Mouse (Mus musculus): ENCODE results near the gene Gspt1. TPM values are rescaled to one million over a fixed set of nuclear protein-coding genes. Genes with fewer than 3 reads are reported as not detected.
A peak's percentile ranks its signal among the peaks of the same experiment; 100 is the strongest.
"Not testable (repeated sequence)": the region's sequence is repeated elsewhere in the genome, so short reads cannot be mapped to it uniquely, and the experiment has no call there.

The Gspt1 gene
- total RNA-seq (2014; rRNA removed) (70.2 and 74.7 TPM in 2 replicates), polyA plus RNA-seq (2015; fragmentation: Nextera tagmentation; extraction: Ambion mirVana) (37.8 and 46.9 TPM in 2 replicates)

DNA sequence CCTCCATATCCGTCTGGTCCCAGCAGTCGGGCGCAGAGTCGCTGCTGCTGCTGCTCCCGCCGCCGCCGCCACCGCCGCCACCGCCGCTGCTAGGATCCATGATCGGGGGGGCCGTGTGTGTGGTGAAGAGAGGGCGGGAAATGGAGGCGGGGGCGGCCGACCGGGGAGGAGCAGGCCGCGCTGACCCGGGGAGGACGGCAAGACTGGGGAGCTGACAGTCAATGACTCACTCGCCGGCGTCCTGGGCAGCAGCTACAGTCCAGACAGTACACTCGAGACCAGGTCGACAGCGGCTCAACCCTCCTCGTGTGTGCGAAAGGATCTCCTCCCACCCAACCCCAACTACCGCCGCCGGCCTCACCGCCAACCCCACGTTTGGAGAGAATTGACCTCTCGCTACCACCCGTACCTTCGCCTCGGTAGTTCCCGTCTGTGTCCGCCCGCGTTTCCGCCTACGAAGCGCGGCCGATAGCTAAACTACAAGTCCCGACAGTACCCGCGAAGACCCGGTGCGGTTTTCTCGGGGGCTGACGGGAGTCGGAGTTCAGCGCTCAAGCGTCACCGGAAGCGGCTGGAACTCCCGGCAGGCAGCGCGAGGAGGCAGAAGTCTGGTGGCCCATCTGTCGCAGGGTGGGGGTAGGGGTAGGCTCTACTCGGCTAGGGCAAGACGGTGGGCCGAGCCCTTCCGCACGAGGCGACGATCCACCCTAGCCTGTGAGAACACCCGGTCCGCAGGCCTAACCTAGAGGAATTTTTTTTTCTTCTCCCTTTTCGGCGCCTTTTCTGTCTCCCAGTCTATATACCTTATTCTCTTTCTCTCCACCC is at the start of gene Gspt1:
Gene Gspt1 (minus strand): TSS at position 428 of the 825 bp plus-strand sequence.
- peak within 1 kb of the TSS; percentile 91 for H3K4me2 ChIP-seq (ENCODE audit: low read depth)
- peak; percentile 24; the same call in 1 of the 2 replicates for TF ChIP-seq CTCF (IDR thresholded peaks at IDR 0.05; ENCODE audit: low read depth)
- peaks cover 12% of the 10 kb centered on the region; the same call in 1 of the 2 replicates for H3K4me1 ChIP-seq (ENCODE audit: insufficient read depth)
- H3K9ac ChIP-seq: peak within 1 kb of the TSS; percentile 79
- H3K4me3 ChIP-seq (ENCODE audit: low read depth, low read length): peak within 1 kb of the TSS; percentile 92
- no peaks in the 10 kb centered on the region for H3K27me3 ChIP-seq (ENCODE audit: insufficient read depth, low read length)
- peak; percentile 98 for ATAC-seq
- no peaks in the 10 kb centered on the region for H3K36me3 ChIP-seq (ENCODE audit: insufficient read depth)
- WGBS: under 1% methylated on average over 74 of the region's 76 CpGs
- peak within 1 kb of the TSS; percentile 94 for H3K27ac ChIP-seq (ENCODE audit: low read depth, low read length)
- peak; percentile 99 for DNase-seq
- H3K9me3 ChIP-seq (ENCODE audit: low read length): no peaks in the 10 kb centered on the region

- no peaks in the 10 kb centered on the region for H3K27me3 ChIP-seq (ENCODE audit: insufficient read depth, low read length)
- H3K9me3 ChIP-seq (ENCODE audit: low read length): no peaks in the 10 kb centered on the region
- TF ChIP-seq CTCF (IDR thresholded peaks at IDR 0.05; ENCODE audit: low read depth): no peak
- H3K4me3 ChIP-seq (ENCODE audit: low read depth, low read length): no peak overlapping the region
- H3K27ac ChIP-seq (ENCODE audit: low read depth, low read length): no peak overlapping the region
- H3K4me1 ChIP-seq (ENCODE audit: insufficient read depth): no peaks in the 10 kb centered on the region
- H3K36me3 ChIP-seq (ENCODE audit: insufficient read depth): no peaks in the 10 kb centered on the region
- H3K9ac ChIP-seq: no peak overlapping the region
- no peak for ATAC-seq
- H3K4me2 ChIP-seq (ENCODE audit: low read depth): no peak overlapping the region
- no peak for DNase-seq
Observed at GRCm38 (mm10) chr16:11303741-11304140, 49.6 kb upstream of the Gspt1 start.

DNA sequence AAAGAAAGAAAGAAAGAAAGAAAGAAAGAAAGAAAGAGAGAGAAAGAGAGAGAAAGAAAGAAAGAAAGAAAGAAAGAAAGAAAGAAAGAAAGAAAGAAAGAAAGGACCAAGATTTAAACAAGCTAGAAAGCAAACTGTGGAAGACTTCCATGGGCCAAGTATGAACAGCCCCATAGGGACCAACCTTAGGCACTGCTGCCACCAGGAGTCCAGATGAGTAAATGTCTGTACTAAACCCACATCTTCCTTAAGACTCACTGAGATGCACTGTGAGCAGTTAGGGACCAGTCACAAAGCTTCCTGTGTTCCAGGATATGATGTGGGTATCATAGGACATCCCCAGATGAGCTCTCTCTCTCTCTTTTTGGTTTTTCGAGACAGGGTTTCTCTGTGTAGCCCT is 43.6 kb upstream of the Gspt1 start:
- H3K27ac ChIP-seq (ENCODE audit: low read depth, low read length); H3K36me3 ChIP-seq (ENCODE audit: insufficient read depth); H3K9ac ChIP-seq; H3K4me2 ChIP-seq (ENCODE audit: low read depth); H3K9me3 ChIP-seq (ENCODE audit: low read length); H3K4me1 ChIP-seq (ENCODE audit: insufficient read depth); DNase-seq; H3K27me3 ChIP-seq (ENCODE audit: insufficient read depth, low read length); H3K4me3 ChIP-seq (ENCODE audit: low read depth, low read length); ATAC-seq: not testable (repeated sequence)
- peak; percentile 28; the same call in 1 of the 2 replicates for TF ChIP-seq CTCF (IDR thresholded peaks at IDR 0.05; ENCODE audit: low read depth)
- WGBS: 75% methylated on average over 1 of the region's 1 CpGs

DNA sequence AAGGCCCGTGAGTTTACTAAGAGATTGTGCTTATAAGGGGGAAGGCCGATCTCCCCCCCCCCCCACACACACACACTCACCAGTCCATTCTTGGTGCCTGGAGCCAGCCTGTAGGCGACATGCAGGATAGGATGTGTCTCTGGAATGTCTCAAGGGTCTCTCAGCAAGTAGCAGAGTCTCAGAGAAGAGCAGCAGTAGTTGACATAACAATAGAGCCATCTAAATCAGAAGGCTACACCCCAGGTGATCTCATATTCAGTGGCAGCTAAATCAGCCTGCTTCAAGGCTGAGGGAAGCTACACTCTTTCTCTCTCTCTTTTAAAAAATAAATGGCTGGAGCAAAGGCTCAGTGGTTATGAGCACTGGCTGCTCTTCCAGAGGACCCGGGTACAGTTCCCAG is 41.5 kb upstream of the Gspt1 start:
- not testable (repeated sequence) for ATAC-seq; H3K27me3 ChIP-seq (ENCODE audit: insufficient read depth, low read length); H3K36me3 ChIP-seq (ENCODE audit: insufficient read depth); H3K27ac ChIP-seq (ENCODE audit: low read depth, low read length); H3K4me1 ChIP-seq (ENCODE audit: insufficient read depth); DNase-seq; H3K4me3 ChIP-seq (ENCODE audit: low read depth, low read length); H3K9me3 ChIP-seq (ENCODE audit: low read length); H3K4me2 ChIP-seq (ENCODE audit: low read depth); H3K9ac ChIP-seq
- 75% methylated on average over 4 of the region's 4 CpGs for WGBS

DNA sequence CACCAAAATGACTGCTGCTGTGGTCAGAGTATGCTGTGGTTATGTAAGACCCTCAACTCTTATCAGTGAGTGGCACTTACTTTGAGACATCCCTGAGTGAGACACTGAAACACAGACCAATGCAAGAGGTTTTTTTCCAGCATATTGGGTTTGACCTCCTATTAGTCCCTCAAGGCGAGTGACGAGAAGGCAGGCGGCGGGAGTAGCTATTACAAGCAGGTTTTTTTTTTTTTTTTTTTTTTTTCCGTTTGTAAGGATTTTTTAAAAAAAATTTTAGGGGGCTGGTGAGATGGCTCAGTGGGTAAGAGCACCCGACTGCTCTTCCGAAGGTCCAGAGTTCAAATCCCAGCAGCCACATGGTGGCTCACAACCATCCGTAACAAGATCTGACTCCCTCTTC is 34.7 kb upstream of the Gspt1 start:
- not testable (repeated sequence) for ATAC-seq, DNase-seq
- WGBS: 93% methylated on average over 7 of the region's 8 CpGs

DNA sequence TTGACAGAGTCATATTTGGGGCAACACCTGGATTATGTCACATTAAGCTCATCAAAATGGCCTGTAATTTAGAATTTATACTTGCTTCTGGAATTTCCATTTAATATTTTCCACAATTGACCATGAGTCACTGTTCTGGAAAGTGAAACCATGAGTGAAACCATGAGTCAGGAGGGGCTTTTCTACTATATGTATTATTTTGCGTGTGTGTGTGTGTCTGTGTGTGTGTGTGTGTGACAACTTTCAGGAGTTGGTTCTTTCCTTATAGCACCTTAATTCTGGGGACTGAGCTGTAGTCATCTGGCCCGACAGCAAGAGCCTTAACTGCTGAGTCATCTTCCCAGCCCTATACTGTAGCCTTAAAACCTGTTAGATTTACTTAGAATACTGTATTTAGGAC is 31.8 kb upstream of the Gspt1 start:
- Histone ChIP-seq H3K9me3 (ENCODE audit: low read length) (no peaks in the 10 kb centered on the region), H3K27me3 (ENCODE audit: insufficient read depth, low read length) (no peaks in the 10 kb centered on the region), H3K4me3 (ENCODE audit: low read depth, low read length) (no peak overlapping the region), H3K36me3 (ENCODE audit: insufficient read depth) (no peaks in the 10 kb centered on the region), H3K4me1 (ENCODE audit: insufficient read depth) (no peaks in the 10 kb centered on the region), H3K27ac (ENCODE audit: low read depth, low read length) (no peak overlapping the region), H3K4me2 (ENCODE audit: low read depth) (no peak overlapping the region), H3K9ac (no peak overlapping the region)
- 90% methylated on average over 2 of the region's 2 CpGs for WGBS
- no peak for TF ChIP-seq CTCF (IDR thresholded peaks at IDR 0.05; ENCODE audit: low read depth)
- DNase-seq (no peak), ATAC-seq (no peak)

More for the DNA sequence above, 34.7 kb upstream of the Gspt1 start:
- H3K36me3 ChIP-seq (ENCODE audit: insufficient read depth); H3K27me3 ChIP-seq (ENCODE audit: insufficient read depth, low read length); H3K9me3 ChIP-seq (ENCODE audit: low read length); H3K4me3 ChIP-seq (ENCODE audit: low read depth, low read length); H3K4me1 ChIP-seq (ENCODE audit: insufficient read depth); H3K4me2 ChIP-seq (ENCODE audit: low read depth); H3K27ac ChIP-seq (ENCODE audit: low read depth, low read length); H3K9ac ChIP-seq: not testable (repeated sequence)

- Histone ChIP-seq H3K4me2 (ENCODE audit: low read depth) (no peak overlapping the region), H3K27me3 (ENCODE audit: insufficient read depth, low read length) (no peaks in the 10 kb centered on the region), H3K36me3 (ENCODE audit: insufficient read depth) (no peaks in the 10 kb centered on the region), H3K9me3 (ENCODE audit: low read length) (no peaks in the 10 kb centered on the region), H3K9ac (no peak overlapping the region), H3K4me1 (ENCODE audit: insufficient read depth) (no peaks in the 10 kb centered on the region), H3K27ac (ENCODE audit: low read depth, low read length) (no peak overlapping the region), H3K4me3 (ENCODE audit: low read depth, low read length) (no peak overlapping the region)
- no peak for ATAC-seq
- no peak for TF ChIP-seq CTCF (IDR thresholded peaks at IDR 0.05; ENCODE audit: low read depth)
- DNase-seq: no peak
- WGBS: 93% methylated on average over 2 of the region's 2 CpGs
Observed at GRCm38 (mm10) chr16:11284881-11285280, 30.8 kb upstream of the Gspt1 start.

Data from forebrain, postnatal 0 days (tissue).